Mouse (Mus musculus): ENCODE measurements around the gene Aire. TPM values are rescaled to one million over a fixed set of nuclear protein-coding genes. Genes with fewer than 3 reads are reported as not detected.

Gene Aire
- polyA plus RNA-seq, 1 experiment from 2014 or later, result 0.11 TPM

GRCm38 (mm10) chr10:78074977-78075376 lies 31.6 kb upstream of the Aire start:
- H3K9me3 ChIP-seq, result no peaks in the 10 kb centered on the region
- no peak overlapping the region for H3K4me3 ChIP-seq (replicated peaks)
- no peak overlapping the region for H3K27ac ChIP-seq
- H3K4me1 ChIP-seq, result peaks cover under 1% of the 10 kb centered on the region
- H3K9ac ChIP-seq, result no peak overlapping the region
- no peaks in the 10 kb centered on the region for H3K36me3 ChIP-seq (replicated peaks)
- 83% methylated on average over 11 of the region's 11 CpGs for WGBS
- no peak overlapping the region for H3K4me2 ChIP-seq
- no peak for ATAC-seq (ENCODE audit: low FRiP score)
- H3K27me3 ChIP-seq, result peaks cover 20% of the 10 kb centered on the region

- ATAC-seq (ENCODE audit: low FRiP score), result no peak
- peaks cover 8% of the 10 kb centered on the region for H3K4me1 ChIP-seq
- no peak overlapping the region for H3K4me2 ChIP-seq
- H3K4me3 ChIP-seq (replicated peaks), result no peak overlapping the region
- WGBS, result 79% methylated on average over 4 of the region's 4 CpGs
- no peaks in the 10 kb centered on the region for H3K36me3 ChIP-seq (replicated peaks)
- H3K27ac ChIP-seq, result no peak overlapping the region
- peaks cover 28% of the 10 kb centered on the region for H3K27me3 ChIP-seq
- no peaks in the 10 kb centered on the region for H3K9me3 ChIP-seq
- H3K9ac ChIP-seq, result no peak overlapping the region
Observed at GRCm38 (mm10) chr10:78074151-78074550, 30.7 kb upstream of the Aire start.

- H3K4me1 ChIP-seq, result peaks cover 12% of the 10 kb centered on the region
- H3K27ac ChIP-seq, result no peak within 1 kb of the TSS
- H3K4me3 ChIP-seq (replicated peaks), result peak within 1 kb of the TSS; percentile 59
- H3K9ac ChIP-seq, result peak within 1 kb of the TSS; percentile 70
- H3K36me3 ChIP-seq (replicated peaks), result no peaks in the 10 kb centered on the region
- peak; percentile 90 for ATAC-seq (ENCODE audit: low FRiP score)
- peaks cover 44% of the 10 kb centered on the region for H3K27me3 ChIP-seq
- under 1% methylated on average over 66 of the region's 66 CpGs for WGBS
- no peaks in the 10 kb centered on the region for H3K9me3 ChIP-seq
- peak within 1 kb of the TSS; percentile 99 for H3K4me2 ChIP-seq
Observed at GRCm38 (mm10) chr10:78069101-78070011, 25.9 kb upstream of the Aire start, which contains the start of gene Icosl. Icosl (plus strand) TSS chr10:78069302.

- Histone ChIP-seq H3K27me3 (peaks cover 44% of the 10 kb centered on the region), H3K4me2 (peak overlapping the region; percentile 99), H3K4me1 (peaks cover 12% of the 10 kb centered on the region), H3K4me3 (replicated peaks) (peak overlapping the region; percentile 59), H3K9ac (peak overlapping the region; percentile 70; the same call in 1 of the 2 replicates), H3K9me3 (no peaks in the 10 kb centered on the region), H3K36me3 (replicated peaks) (no peaks in the 10 kb centered on the region), H3K27ac (no peak overlapping the region)
- ATAC-seq (ENCODE audit: low FRiP score), result no peak
- 27% methylated on average over 11 of the region's 11 CpGs for whole genome bisulfite sequencing
Observed at GRCm38 (mm10) chr10:78068541-78068940, 25.1 kb upstream of the Aire start.

- 47% methylated on average over 4 of the region's 4 CpGs for WGBS
- H3K9ac ChIP-seq, result no peak overlapping the region
- no peaks in the 10 kb centered on the region for H3K36me3 ChIP-seq (replicated peaks)
- no peak overlapping the region for H3K4me3 ChIP-seq (replicated peaks)
- H3K27ac ChIP-seq, result no peak overlapping the region
- no peak for ATAC-seq (ENCODE audit: low FRiP score)
- no peak overlapping the region for H3K4me2 ChIP-seq
- H3K4me1 ChIP-seq, result peaks cover 12% of the 10 kb centered on the region
- H3K27me3 ChIP-seq, result peaks cover 44% of the 10 kb centered on the region
- no peaks in the 10 kb centered on the region for H3K9me3 ChIP-seq
Observed at GRCm38 (mm10) chr10:78067226-78067625, 23.8 kb upstream of the Aire start.

- no peak overlapping the region for H3K9ac ChIP-seq
- H3K27me3 ChIP-seq, result peaks cover 8% of the 10 kb centered on the region
- 86% methylated on average over 9 of the region's 9 CpGs for WGBS
- no peaks in the 10 kb centered on the region for H3K36me3 ChIP-seq (replicated peaks)
- H3K4me2 ChIP-seq, result no peak overlapping the region
- no peaks in the 10 kb centered on the region for H3K4me1 ChIP-seq
- H3K4me3 ChIP-seq (replicated peaks), result no peak overlapping the region
- H3K9me3 ChIP-seq, result no peaks in the 10 kb centered on the region
- H3K27ac ChIP-seq, result no peak overlapping the region
- no peak for ATAC-seq (ENCODE audit: low FRiP score)
Observed at GRCm38 (mm10) chr10:78063122-78063521, 19.7 kb upstream of the Aire start.

GRCm38 (mm10) chr10:78057056-78057455 lies 13.6 kb upstream of the Aire start:
- ATAC-seq (ENCODE audit: low FRiP score), result no peak
- H3K4me2 ChIP-seq, result no peak overlapping the region
- H3K27ac ChIP-seq, result no peak overlapping the region
- H3K4me3 ChIP-seq (replicated peaks), result no peak overlapping the region
- H3K27me3 ChIP-seq, result no peaks in the 10 kb centered on the region
- no peak overlapping the region for H3K9ac ChIP-seq
- H3K9me3 ChIP-seq, result no peaks in the 10 kb centered on the region
- WGBS, result 91% methylated on average over 8 of the region's 8 CpGs
- H3K36me3 ChIP-seq (replicated peaks), result no peaks in the 10 kb centered on the region
- no peaks in the 10 kb centered on the region for H3K4me1 ChIP-seq

GRCm38 (mm10) chr10:78054633-78055565 lies 11.5 kb upstream of the Aire start:
- Histone ChIP-seq H3K9me3 (no peaks in the 10 kb centered on the region), H3K36me3 (replicated peaks) (no peaks in the 10 kb centered on the region), H3K27me3 (no peaks in the 10 kb centered on the region), H3K9ac (no peak overlapping the region), H3K4me3 (replicated peaks) (no peak overlapping the region), H3K4me2 (no peak overlapping the region), H3K27ac (no peak overlapping the region), H3K4me1 (no peaks in the 10 kb centered on the region)
- no peak for ATAC-seq (ENCODE audit: low FRiP score)
- 75% methylated on average over 19 of the region's 19 CpGs for WGBS

- no peak overlapping the region for H3K9ac ChIP-seq
- H3K27ac ChIP-seq, result no peak overlapping the region
- no peak for ATAC-seq (ENCODE audit: low FRiP score)
- WGBS, result 54% methylated on average over 11 of the region's 11 CpGs
- H3K9me3 ChIP-seq, result no peaks in the 10 kb centered on the region
- H3K4me3 ChIP-seq (replicated peaks), result no peak overlapping the region
- H3K36me3 ChIP-seq (replicated peaks), result no peaks in the 10 kb centered on the region
- no peaks in the 10 kb centered on the region for H3K4me1 ChIP-seq
- H3K4me2 ChIP-seq, result no peak overlapping the region
- no peaks in the 10 kb centered on the region for H3K27me3 ChIP-seq
Observed at GRCm38 (mm10) chr10:78049519-78050035, 6.2 kb upstream of the Aire start.

- ATAC-seq (ENCODE audit: low FRiP score), result no peak
- H3K27me3 ChIP-seq, result no peaks in the 10 kb centered on the region
- 92% methylated on average over 9 of the region's 10 CpGs for WGBS
Observed at GRCm38 (mm10) chr10:78048061-78048730, 4.8 kb upstream of the Aire start.

GRCm38 (mm10) chr10:78046388-78046787 lies 3.0 kb upstream of the Aire start:
- no peak overlapping the region for H3K9ac ChIP-seq
- H3K27me3 ChIP-seq, result peaks cover 7% of the 10 kb centered on the region; the same call in 1 of the 2 replicates
- no peaks in the 10 kb centered on the region; the same call in 1 of the 2 replicates for H3K4me1 ChIP-seq
- no peaks in the 10 kb centered on the region for H3K36me3 ChIP-seq (replicated peaks)
- no peak for ATAC-seq (ENCODE audit: low FRiP score)
- no peak overlapping the region for H3K27ac ChIP-seq
- no peak overlapping the region for H3K4me3 ChIP-seq (replicated peaks)
- H3K9me3 ChIP-seq, result no peaks in the 10 kb centered on the region
- H3K4me2 ChIP-seq, result no peak overlapping the region
- 87% methylated on average over 4 of the region's 4 CpGs for WGBS

More at GRCm38 (mm10) chr10:78048061-78048730, 4.8 kb upstream of the Aire start:
- Histone ChIP-seq H3K4me1 (no peaks in the 10 kb centered on the region; the same call in 1 of the 2 replicates), H3K9me3 (no peaks in the 10 kb centered on the region), H3K4me2 (no peak overlapping the region), H3K9ac (no peak overlapping the region), H3K27ac (no peak overlapping the region), H3K36me3 (replicated peaks) (no peaks in the 10 kb centered on the region), H3K4me3 (replicated peaks) (no peak overlapping the region)

All from forebrain, embryonic 12.5 days (tissue).